Mouse (Mus musculus): ENCODE measurements around the gene Susd6.
"Not testable (repeated sequence)": the region's sequence is repeated elsewhere in the genome, so short reads cannot be mapped to it uniquely, and the experiment has no call there.

Susd6 gene

GRCm38 (mm10) chr12:80813456-80813855 lies 23.1 kb downstream of the Susd6 start:
- no peak for DNase-seq (ENCODE audit: low read depth)

- no peak for DNase-seq (ENCODE audit: low read depth)
These were observed 23.6 kb downstream of the Susd6 start for GRCm38 (mm10) chr12:80813872-80814271.

- DNase-seq (ENCODE audit: low read depth), result no peak
These were observed 24.2 kb downstream of the Susd6 start for GRCm38 (mm10) chr12:80814529-80814928.

GRCm38 (mm10) chr12:80815298-80815697 lies 25.0 kb downstream of the Susd6 start:
- peak; percentile 59 for DNase-seq (ENCODE audit: low read depth)

GRCm38 (mm10) chr12:80815893-80816292 lies 25.6 kb downstream of the Susd6 start:
- peak; percentile 22 for DNase-seq (ENCODE audit: low read depth)

- peak; percentile 54 for DNase-seq (ENCODE audit: low read depth)
These were observed 26.2 kb downstream of the Susd6 start for GRCm38 (mm10) chr12:80816380-80817086.

- no peak for DNase-seq (ENCODE audit: low read depth)
These were observed 27.5 kb downstream of the Susd6 start for GRCm38 (mm10) chr12:80817697-80818235.

- not testable (repeated sequence) for DNase-seq (ENCODE audit: low read depth)
These were observed 28.7 kb downstream of the Susd6 start for GRCm38 (mm10) chr12:80819020-80819419.

GRCm38 (mm10) chr12:80821312-80822007 lies 31.1 kb downstream of the Susd6 start:
- DNase-seq (ENCODE audit: low read depth), result no peak

GRCm38 (mm10) chr12:80822533-80822932 lies 32.2 kb downstream of the Susd6 start:
- DNase-seq (ENCODE audit: low read depth), result no peak

- DNase-seq (ENCODE audit: low read depth), result no peak
These were observed 33.9 kb downstream of the Susd6 start for GRCm38 (mm10) chr12:80824202-80824601.

- no peak for DNase-seq (ENCODE audit: low read depth)
These were observed 36.1 kb downstream of the Susd6 start for GRCm38 (mm10) chr12:80826423-80826822.

- DNase-seq (ENCODE audit: low read depth), result no peak
These were observed 37.2 kb downstream of the Susd6 start for GRCm38 (mm10) chr12:80827464-80828015.

GRCm38 (mm10) chr12:80828020-80828419 lies 37.7 kb downstream of the Susd6 start:
- DNase-seq (ENCODE audit: low read depth), result no peak

GRCm38 (mm10) chr12:80828951-80829350 lies 38.6 kb downstream of the Susd6 start:
- no peak for DNase-seq (ENCODE audit: low read depth)

GRCm38 (mm10) chr12:80830211-80830610 lies 39.9 kb downstream of the Susd6 start:
- DNase-seq (ENCODE audit: low read depth), result no peak

GRCm38 (mm10) chr12:80830820-80831219 lies 40.5 kb downstream of the Susd6 start:
- DNase-seq (ENCODE audit: low read depth), result no peak

- no peak for DNase-seq (ENCODE audit: low read depth)
These were observed 42.0 kb downstream of the Susd6 start for GRCm38 (mm10) chr12:80832313-80832712.

GRCm38 (mm10) chr12:80833541-80833940 lies 43.2 kb downstream of the Susd6 start:
- peak; percentile 43 for DNase-seq (ENCODE audit: low read depth)

- DNase-seq (ENCODE audit: low read depth), result no peak
These were observed 44.0 kb downstream of the Susd6 start for GRCm38 (mm10) chr12:80834156-80834900.

- DNase-seq (ENCODE audit: low read depth), result no peak
These were observed 44.7 kb downstream of the Susd6 start for GRCm38 (mm10) chr12:80834901-80835570.

GRCm38 (mm10) chr12:80837614-80838013 lies 47.3 kb downstream of the Susd6 start:
- DNase-seq (ENCODE audit: low read depth), result no peak
